Mouse (Mus musculus) CD4-positive, CD25-positive, alpha-beta regulatory T cell, adult 2 months (primary cell): ENCODE results near the gene Ap3d1.

ENCODE experiments used
- DNase-seq: peaks from one replicate; pipeline ENCODE4 v3.0.0-alpha.2; 2012; ENCODE audit warnings: low read depth, low spot score

Gene Ap3d1

DNA sequence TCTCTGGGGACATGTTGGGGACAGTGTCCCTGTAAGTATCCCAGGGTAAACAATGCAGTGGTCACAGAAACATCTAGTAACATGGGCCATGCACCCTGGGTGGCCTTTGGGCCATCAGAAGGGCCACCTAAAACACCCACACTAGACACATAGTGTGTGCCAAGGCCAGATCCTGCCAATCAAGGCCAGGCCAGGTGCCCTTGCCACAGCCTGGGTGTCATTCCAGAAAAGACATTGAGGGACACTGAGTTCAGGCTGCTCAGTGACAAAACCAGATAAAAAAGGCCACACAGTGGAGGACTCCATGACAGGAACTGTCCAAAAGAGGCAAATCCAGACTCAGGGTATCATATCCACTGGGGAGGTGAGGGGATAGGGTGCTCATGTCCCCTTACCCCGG, 58.4 kb downstream of the Ap3d1 start:
- DNase-seq, result no peak

DNA sequence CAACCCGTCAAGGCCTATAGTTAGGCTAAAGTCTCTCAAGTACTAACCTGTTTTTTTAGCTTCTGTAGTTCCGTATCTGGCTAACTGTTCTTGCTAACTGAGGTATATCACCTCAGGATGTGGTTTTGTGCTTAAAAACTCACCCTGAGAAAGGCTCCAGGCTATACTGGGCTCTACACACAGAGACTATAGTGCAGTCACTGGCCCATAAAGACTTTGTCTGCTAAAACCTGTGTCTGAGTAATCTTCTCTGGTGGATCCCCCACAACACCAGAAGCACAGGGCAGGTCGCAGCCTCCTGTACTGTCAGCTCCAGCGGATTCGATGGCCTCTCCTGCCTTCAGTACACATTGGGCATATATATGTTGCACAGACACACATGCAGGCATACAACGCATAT, 60.1 kb downstream of the Ap3d1 start:
- peak; percentile 75 for DNase-seq

DNA sequence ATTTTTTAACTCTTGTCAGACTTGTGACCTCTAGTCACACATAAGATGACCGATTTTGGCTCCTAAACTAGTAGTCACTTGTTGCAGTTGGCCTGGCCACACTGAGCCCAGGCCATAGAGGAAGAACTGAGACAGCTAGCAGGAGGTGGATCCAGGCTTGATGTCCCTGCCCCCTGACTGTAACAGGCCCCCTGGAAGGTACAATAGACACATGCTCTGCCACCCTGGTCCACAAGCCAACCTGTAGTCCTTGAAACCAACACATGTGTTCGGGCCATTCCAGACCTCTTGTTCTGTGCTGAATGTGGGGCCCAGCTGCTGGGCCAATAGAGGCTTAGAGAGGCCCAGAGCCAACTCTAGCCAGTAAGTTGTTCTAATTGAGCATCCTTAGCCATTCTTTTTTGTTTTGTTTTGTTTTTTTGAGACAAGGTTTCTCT, 61.8 kb downstream of the Ap3d1 start:
- DNase-seq, result no peak

DNA sequence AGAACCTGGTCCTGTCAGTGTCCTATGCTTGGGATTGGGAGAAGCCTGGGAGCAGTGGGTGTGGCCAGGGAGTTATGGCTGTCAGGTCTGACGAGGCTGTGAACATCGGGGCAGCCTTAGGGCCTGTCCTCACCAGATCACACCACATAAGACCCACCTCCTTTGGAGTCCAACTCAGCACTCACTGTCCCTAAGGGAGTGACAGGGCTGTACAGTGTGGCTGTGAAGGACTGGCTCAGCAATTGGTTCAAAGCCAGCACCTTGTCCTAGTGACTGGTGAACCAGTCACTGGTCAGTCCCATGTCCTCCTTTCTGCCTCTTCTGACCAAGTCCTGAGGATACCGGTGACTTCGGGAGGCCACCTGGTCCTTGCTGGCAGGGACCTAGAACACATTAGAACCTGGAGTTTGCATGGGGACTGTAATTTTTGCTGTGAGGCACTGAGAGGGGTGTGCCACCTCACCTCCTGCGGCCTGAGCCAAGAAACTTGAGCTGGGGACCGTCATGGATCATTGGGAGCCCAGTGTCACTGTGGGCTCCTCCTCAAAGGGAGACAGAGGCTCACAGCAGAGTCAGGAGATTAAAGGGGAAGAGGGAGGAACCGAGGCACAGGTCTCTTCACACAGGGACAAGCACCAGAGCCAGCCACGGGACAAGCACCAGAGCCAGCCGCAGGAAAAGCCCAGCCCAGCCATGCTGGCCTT, 62.4 kb downstream of the Ap3d1 start:
- DNase-seq, result no peak

DNA sequence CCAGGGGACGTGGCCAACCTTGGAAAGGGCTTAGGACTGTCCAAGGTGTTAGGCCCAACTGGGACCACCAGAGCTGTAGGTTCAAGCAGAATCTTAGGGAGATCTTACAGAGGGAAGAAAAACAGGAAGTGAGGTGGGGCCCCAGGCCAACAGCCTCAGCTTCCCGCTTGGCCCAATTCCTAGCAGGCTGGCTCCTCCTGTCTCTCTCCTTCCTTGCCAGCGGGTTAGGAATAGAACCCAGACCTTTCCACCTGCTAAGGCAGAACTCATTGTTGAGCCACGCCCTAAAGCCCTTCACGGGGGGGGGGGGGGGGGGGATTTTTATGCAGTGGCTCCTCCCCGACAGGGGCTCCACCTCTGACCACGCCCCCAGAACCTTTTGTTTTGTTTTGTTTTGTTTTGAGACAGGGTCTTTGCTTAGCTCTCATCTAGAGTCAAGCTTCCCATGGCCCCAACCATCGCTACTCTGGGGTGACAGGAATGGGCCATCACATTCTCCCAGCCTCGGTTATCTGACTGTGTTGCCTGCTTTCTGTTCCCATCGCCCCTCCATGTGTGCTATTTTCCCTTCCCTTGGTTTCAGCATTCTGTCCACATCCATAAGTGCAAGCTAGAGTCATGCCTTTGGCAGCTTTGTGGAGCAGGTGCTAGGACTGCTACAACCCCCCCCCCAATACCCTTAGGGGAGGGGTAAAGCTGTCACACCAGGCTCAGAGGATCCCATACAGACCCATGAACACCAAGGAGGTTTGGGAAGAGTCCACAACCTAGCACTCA, 63.3 kb downstream of the Ap3d1 start:
- DNase-seq, result peak; percentile 68

- DNase-seq, result peak; percentile 92
Observed at GRCm38 (mm10) chr10:80677942-80678436, 64.1 kb downstream of the Ap3d1 start, which contains the start of gene Mknk2. Gene Mknk2, minus strand, starts transcription at chr10:80678112.

DNA sequence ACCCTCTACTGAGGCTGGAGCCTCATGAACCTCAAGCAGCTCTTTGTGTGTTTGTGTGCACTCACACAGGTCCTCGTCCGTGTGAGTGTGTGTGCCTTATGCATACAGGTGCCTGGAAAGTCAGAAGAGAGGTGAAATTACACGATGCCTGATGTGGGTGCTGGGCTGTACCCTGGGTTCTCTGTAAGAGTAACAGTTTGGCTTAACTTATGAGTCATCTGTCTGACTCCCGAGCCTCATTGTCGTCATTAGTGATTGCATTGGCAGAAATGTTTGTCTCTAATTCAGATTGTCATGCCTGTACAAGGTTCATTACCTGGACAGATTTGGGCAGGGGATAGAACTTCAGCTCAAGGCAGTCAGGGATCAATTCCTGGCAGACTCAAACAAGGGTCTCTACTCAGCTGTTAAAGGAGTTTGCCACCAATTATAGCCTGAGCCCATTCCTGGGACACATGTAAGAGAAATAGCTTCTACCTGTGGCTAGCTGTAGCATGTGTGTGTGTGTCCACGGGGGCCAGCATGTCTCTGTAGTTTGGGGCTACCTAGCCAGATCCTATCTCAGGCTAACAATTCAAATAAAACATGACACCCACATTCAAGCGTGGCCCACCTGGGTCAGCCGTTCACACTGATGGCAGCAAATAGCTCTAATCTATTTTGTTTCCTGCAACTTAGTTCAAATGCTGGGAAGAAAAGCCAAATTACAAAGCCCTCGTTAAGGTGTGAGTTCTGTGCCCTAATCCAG, 64.8 kb downstream of the Ap3d1 start:
- DNase-seq, result peak; percentile 87

DNA sequence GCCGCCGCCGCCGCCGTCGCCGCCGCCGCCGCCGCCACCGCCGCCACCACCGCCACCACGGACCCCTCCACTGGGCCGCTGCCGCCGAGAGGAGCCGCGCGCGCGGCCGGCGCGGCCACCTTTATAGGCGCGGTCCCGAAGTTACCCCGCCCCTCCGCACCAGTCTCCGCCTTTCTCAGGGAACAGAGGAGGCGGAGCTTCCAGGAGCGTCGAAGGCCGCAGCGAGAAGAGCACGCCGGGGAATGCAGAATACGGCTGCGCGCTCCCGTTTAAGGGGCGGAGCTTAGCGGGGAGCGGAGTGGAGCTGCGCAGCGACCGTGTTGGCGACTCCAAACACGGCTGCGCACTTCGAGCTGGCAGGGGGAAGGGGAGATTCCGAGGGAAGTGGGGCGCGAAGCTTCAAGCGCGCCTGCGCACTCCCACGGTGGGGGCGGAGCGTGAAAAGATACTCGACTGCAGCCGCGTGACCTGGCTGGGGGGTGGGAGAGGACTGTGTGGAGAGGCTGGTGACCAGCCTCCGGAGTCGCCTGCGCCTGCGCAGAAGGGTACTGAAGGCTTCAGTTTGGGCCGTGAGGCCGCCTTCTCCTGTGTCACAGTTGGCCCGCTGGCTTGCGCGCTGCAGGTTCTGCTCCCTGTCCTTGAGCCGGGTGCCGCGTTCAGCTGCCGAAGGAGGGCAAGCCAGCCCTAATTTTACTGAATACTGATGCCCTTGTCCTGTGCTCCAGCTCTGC, 65.7 kb downstream of the Ap3d1 start:
- DNase-seq, result peak; percentile 100

GRCm38 (mm10) chr10:80675405-80676197, 66.5 kb downstream of the Ap3d1 start:
- no peak for DNase-seq

DNA sequence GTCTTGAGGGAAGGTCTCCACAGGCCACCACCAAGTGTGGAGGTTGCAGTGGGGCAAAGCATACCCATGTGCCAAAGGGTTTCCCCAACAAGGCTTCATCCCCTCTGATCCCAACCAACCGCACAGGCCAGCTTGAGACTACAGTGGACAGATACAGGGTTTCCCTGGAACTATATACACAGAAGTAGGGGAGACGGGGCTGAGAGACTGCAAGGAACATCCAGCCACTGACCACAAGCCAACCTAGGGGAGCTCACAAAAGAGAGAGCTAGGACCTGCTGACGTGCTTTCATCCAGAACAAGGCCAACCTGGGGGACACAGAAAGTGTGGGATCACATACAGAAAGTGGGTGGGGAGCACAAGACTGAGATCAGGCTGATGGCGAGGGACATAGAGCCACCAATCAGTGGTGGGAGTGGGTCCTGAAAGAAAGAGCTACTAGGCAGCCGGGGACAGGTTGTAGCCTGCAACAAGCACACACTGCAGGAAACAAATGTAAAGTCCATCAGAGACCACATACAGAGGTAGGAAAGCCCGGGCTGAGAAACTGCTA, 67.1 kb downstream of the Ap3d1 start:
- no peak for DNase-seq

DNA sequence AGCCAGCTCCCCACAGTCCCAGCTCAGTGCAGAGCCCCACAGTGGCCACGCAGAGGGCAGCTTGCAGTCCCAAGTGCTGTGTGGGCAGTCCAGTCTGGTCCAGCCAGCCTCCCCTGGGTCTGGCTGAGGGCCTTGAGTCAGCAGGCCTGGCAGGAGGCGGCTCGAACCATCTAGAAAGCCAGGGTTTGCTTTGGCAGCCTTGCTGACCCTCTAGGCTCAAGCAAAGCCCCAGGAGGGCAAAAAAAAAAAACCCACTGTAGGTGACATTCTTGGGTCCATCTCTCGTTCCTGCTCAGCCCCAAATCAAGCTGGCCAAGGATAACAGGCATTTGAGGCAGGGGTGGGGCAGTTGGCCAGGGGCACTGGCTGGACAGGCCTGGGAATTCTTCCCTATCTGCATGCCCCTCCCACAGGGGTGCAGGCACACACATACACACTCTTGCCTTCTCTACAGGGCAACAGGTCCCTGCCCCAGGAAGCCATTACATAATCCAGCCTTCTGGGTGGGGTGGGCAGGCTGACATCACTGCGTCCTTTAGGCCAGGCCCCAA, 67.8 kb downstream of the Ap3d1 start:
- DNase-seq, result no peak

DNA sequence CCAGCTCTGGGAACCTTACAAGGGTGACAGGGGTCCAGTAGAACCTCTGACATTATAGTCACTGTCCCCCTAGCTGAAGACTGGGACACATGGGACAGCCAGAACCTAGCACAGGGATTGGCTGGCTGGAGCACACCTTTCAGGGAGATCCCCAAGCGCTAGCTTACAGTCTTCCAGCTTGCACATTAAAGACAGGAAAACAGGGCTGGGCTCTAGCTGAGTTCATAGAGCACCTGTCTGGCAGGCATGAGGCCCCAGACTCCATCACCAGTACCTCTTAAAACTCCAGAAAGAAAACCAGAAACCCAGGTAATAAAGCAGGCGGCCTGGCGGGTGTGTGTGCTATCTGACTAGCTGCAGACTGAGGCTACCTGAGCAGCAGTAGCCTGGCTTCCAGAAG, 68.4 kb downstream of the Ap3d1 start:
- no peak for DNase-seq

DNA sequence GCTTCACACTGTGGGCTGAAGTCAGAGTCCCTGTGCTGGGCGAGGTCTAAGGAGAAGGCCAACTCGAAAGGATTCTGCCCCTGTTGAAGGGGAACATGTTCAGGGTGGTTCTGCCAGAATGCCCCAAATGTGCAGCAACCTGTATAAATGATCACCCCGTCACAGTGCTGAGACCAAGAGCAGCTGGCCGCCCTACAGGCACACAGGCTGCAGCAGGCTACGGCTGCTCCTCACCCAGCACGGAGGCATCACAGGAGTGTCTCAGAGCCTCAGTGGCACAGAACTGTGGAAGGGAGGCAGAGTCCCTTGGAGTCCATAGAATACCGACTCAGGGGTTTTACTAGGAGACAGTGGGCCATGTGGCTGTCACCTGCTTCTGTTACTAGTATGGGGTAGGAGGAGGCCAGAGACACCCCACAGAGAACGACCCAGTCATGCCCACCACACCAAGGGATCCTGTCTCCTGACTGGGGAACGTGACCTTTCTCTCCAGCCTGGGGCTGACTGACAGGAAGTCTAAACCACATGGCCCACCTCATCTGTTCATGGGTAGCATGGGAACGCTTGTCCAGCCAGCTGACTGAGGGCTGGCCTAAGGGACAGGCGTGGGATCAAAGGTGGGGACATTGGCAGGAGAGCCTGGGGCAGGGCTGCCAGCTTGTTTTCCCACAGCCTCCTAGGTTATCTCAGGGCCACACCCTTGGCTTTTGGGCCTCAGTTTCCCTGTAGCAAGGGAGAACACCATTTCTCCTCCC, 70.0 kb downstream of the Ap3d1 start:
- DNase-seq, result no peak

GRCm38 (mm10) chr10:80671251-80671650, 70.8 kb downstream of the Ap3d1 start:
- DNase-seq, result no peak

GRCm38 (mm10) chr10:80670531-80670930, 71.5 kb downstream of the Ap3d1 start:
- no peak for DNase-seq

GRCm38 (mm10) chr10:80669737-80670485, 72.2 kb downstream of the Ap3d1 start:
- DNase-seq, result no peak

DNA sequence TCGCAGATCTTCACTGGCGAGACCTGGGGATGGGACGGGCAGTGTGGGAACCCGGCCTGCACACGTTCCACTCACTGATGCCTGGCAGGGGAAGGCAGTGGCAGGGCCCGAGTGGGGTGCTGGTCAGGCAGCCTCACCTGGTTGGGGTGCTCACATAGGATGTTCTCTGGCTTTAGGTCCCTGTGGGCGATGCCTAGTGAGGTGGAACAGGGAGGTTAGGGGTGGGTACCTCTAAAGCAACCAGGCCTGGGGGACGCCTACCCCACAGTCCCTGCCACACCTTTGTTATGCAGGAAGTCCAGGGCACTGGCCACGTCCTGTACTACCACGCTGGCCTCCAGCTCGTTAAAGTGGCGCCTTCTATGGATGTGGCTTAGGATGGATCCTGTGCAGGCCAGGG, 73.0 kb downstream of the Ap3d1 start:
- no peak for DNase-seq

DNA sequence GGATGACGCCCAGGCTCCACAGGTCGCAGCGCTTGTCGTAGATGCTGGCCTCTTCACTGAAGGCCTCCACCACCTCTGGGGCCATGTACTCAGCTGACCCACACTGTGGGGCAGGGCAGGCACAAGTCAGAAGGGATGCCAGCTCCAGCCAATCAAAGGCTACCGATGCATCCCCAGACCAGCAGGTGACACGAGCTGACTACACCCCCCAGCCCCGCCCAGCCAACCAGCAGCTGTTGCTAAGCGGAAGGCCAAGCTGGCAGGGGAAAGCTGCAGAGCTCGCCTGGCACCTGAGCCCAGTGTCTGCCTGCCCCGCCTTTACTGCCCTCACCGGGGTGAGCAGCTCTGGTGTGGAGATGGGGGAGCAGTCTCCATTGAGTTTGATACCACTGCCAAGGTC, 73.5 kb downstream of the Ap3d1 start:
- peak; percentile 40 for DNase-seq
